Mouse (Mus musculus): Measurements from ENCODE around the gene Nat8. TPM values are rescaled to one million over a fixed set of nuclear protein-coding genes. Genes with fewer than 3 reads are reported as not detected.
"Not testable (repeated sequence)": the region's sequence is repeated elsewhere in the genome, so short reads cannot be mapped to it uniquely, and the experiment has no call there.

Gene Nat8
- not detected in 2 replicates for polyA plus RNA-seq (2015; fragmentation: Nextera tagmentation; extraction: Ambion mirVana)

- no peaks in the 10 kb centered on the region for H3K36me3 ChIP-seq (replicated peaks; ENCODE audit: insufficient read depth, low read length)
- H3K27ac ChIP-seq (ENCODE audit: low read depth): no peak within 1 kb of the TSS
- DNase-seq (no peak), ATAC-seq (no peak)
- TF ChIP-seq CTCF (IDR thresholded peaks at IDR 0.05; ENCODE audit: low read depth) (no peak), EP300 (IDR thresholded peaks at IDR 0.05; ENCODE audit: low read depth) (no peak)
- no peaks in the 10 kb centered on the region for H3K4me1 ChIP-seq (ENCODE audit: insufficient read depth)
- no peaks in the 10 kb centered on the region for H3K9me3 ChIP-seq (ENCODE audit: low read length)
- WGBS (ENCODE audit: insufficient replicate concordance): 65% methylated on average over 7 of the region's 7 CpGs
- H3K9ac ChIP-seq (replicated peaks): no peak within 1 kb of the TSS
- no peaks in the 10 kb centered on the region for H3K27me3 ChIP-seq (ENCODE audit: insufficient read depth, low read length)
- no peak within 1 kb of the TSS for H3K4me2 ChIP-seq (ENCODE audit: low read depth, low read length)
- no peak within 1 kb of the TSS for H3K4me3 ChIP-seq (ENCODE audit: low read depth, low read length)
These were observed at the start of gene Nat8 for GRCm38 (mm10) chr6:85831796-85832321. TSS of gene Nat8 (minus strand) at chr6:85832082.

- 60% methylated on average over 5 of the region's 5 CpGs for WGBS (ENCODE audit: insufficient replicate concordance)
- not testable (repeated sequence) for H3K4me2 ChIP-seq (ENCODE audit: low read depth, low read length); H3K27ac ChIP-seq (ENCODE audit: low read depth); DNase-seq; H3K9ac ChIP-seq (replicated peaks); H3K36me3 ChIP-seq (replicated peaks; ENCODE audit: insufficient read depth, low read length); H3K27me3 ChIP-seq (ENCODE audit: insufficient read depth, low read length); H3K9me3 ChIP-seq (ENCODE audit: low read length); H3K4me3 ChIP-seq (ENCODE audit: low read depth, low read length); H3K4me1 ChIP-seq (ENCODE audit: insufficient read depth)
- ATAC-seq: 0 out of 2 replicates have a peak, but pooled peaks have one; percentile 44
These were observed 37.1 kb upstream of the Nat8 start, which contains the start of gene Nat8f2 for GRCm38 (mm10) chr6:85869006-85869405. TSS of gene Nat8f2 (minus strand) at chr6:85869158.

GRCm38 (mm10) chr6:85867726-85868690 is 36.1 kb upstream of the Nat8 start:
- H3K27me3 ChIP-seq (ENCODE audit: insufficient read depth, low read length): no peaks in the 10 kb centered on the region
- H3K4me1 ChIP-seq (ENCODE audit: insufficient read depth): no peaks in the 10 kb centered on the region
- H3K36me3 ChIP-seq (replicated peaks; ENCODE audit: insufficient read depth, low read length): no peaks in the 10 kb centered on the region
- no peak overlapping the region for H3K4me2 ChIP-seq (ENCODE audit: low read depth, low read length)
- H3K9ac ChIP-seq (replicated peaks): no peak overlapping the region
- H3K9me3 ChIP-seq (ENCODE audit: low read length): no peaks in the 10 kb centered on the region
- DNase-seq (no peak), ATAC-seq (no peak)
- WGBS (ENCODE audit: insufficient replicate concordance): 60% methylated on average over 8 of the region's 8 CpGs
- TF ChIP-seq CTCF (IDR thresholded peaks at IDR 0.05; ENCODE audit: low read depth) (no peak), EP300 (IDR thresholded peaks at IDR 0.05; ENCODE audit: low read depth) (no peak)
- no peak overlapping the region for H3K4me3 ChIP-seq (ENCODE audit: low read depth, low read length)
- H3K27ac ChIP-seq (ENCODE audit: low read depth): no peak overlapping the region

GRCm38 (mm10) chr6:85866995-85867394 is 35.1 kb upstream of the Nat8 start:
- 42% methylated on average over 1 of the region's 1 CpGs for WGBS (ENCODE audit: insufficient replicate concordance)
- H3K4me3 ChIP-seq (ENCODE audit: low read depth, low read length); ATAC-seq: not testable (repeated sequence)

GRCm38 (mm10) chr6:85866166-85866565 is 34.3 kb upstream of the Nat8 start:
- H3K27me3 ChIP-seq (ENCODE audit: insufficient read depth, low read length); H3K9me3 ChIP-seq (ENCODE audit: low read length); H3K4me3 ChIP-seq (ENCODE audit: low read depth, low read length); ATAC-seq; H3K9ac ChIP-seq (replicated peaks); H3K4me2 ChIP-seq (ENCODE audit: low read depth, low read length); DNase-seq; H3K4me1 ChIP-seq (ENCODE audit: insufficient read depth); H3K27ac ChIP-seq (ENCODE audit: low read depth); H3K36me3 ChIP-seq (replicated peaks; ENCODE audit: insufficient read depth, low read length): not testable (repeated sequence)
- 79% methylated on average over 3 of the region's 3 CpGs for WGBS (ENCODE audit: insufficient replicate concordance)

More at GRCm38 (mm10) chr6:85866995-85867394, 35.1 kb upstream of the Nat8 start:
- not testable (repeated sequence) for H3K27ac ChIP-seq (ENCODE audit: low read depth); H3K9me3 ChIP-seq (ENCODE audit: low read length); H3K9ac ChIP-seq (replicated peaks); H3K4me2 ChIP-seq (ENCODE audit: low read depth, low read length); DNase-seq; H3K36me3 ChIP-seq (replicated peaks; ENCODE audit: insufficient read depth, low read length); H3K4me1 ChIP-seq (ENCODE audit: insufficient read depth); H3K27me3 ChIP-seq (ENCODE audit: insufficient read depth, low read length)

GRCm38 (mm10) chr6:85864900-85865639 is 33.2 kb upstream of the Nat8 start:
- not testable (repeated sequence) for H3K27ac ChIP-seq (ENCODE audit: low read depth); DNase-seq; H3K36me3 ChIP-seq (replicated peaks; ENCODE audit: insufficient read depth, low read length); H3K4me3 ChIP-seq (ENCODE audit: low read depth, low read length); H3K9me3 ChIP-seq (ENCODE audit: low read length); H3K9ac ChIP-seq (replicated peaks); H3K27me3 ChIP-seq (ENCODE audit: insufficient read depth, low read length); ATAC-seq; H3K4me1 ChIP-seq (ENCODE audit: insufficient read depth); H3K4me2 ChIP-seq (ENCODE audit: low read depth, low read length)
- WGBS (ENCODE audit: insufficient replicate concordance): 53% methylated on average over 4 of the region's 7 CpGs
